Mouse (Mus musculus) cerebellum, adult 2 months (tissue): ENCODE measurements around the gene Dnajc8. TPM values are rescaled to one million over a fixed set of nuclear protein-coding genes. Genes with fewer than 3 reads are reported as not detected.
"Not testable (repeated sequence)": the region's sequence is repeated elsewhere in the genome, so short reads cannot be mapped to it uniquely, and the experiment has no call there.

Experiments
- DNase-seq, 2 experiments: peaks; one replicate each; pipeline ENCODE4 v3.0.0; 2021
- H3K27ac ChIP-seq: fragments of 200-500 bp; 2 replicates; pipeline ENCODE4 v1.5.1; 2012; ENCODE audit warnings: low read length, control low read depth, inconsistent platforms; ENCODE audit not compliant: insufficient read depth
- H3K27me3 ChIP-seq: fragments of 200-500 bp; 2 replicates; pipeline ENCODE4 v1.6.1; 2012; ENCODE audit warnings: inconsistent platforms, mild to moderate bottlenecking, low read length, moderate library complexity; ENCODE audit not compliant: control insufficient read depth, insufficient read depth
- H3K4me1 ChIP-seq: fragments of 200-500 bp; 2 replicates; pipeline ENCODE4 v1.6.1; 2011; ENCODE audit warnings: low read length; ENCODE audit not compliant: control insufficient read depth, insufficient read depth
- H3K4me3 ChIP-seq: fragments of 200-500 bp; replicated peaks from 2 replicates; pipeline ENCODE3; 2011; ENCODE audit warnings: mild to moderate bottlenecking, low read depth, low read length, control low read depth; ENCODE audit not compliant: insufficient read depth
- CTCF ChIP-seq: fragments of 200-500 bp; IDR thresholded peaks from 2 replicates; pipeline ENCODE4 v1.5.1; 2011; ENCODE audit warnings: low read depth, mild to moderate bottlenecking, control low read depth, low read length, moderate library complexity, borderline replicate concordance; ENCODE audit not compliant: insufficient read depth
- POLR2A ChIP-seq: fragments of 200-500 bp; IDR thresholded peaks from 2 replicates; pipeline ENCODE4 v1.6.1; 2011; ENCODE audit warnings: low read length, control low read depth, borderline replicate concordance; ENCODE audit not compliant: insufficient read depth
- WGBS: fragments of 180-500 bp; shearing (Covaris S2); methylation state at CpG from one replicate; pipeline ENCODE4 v1.1.7; 2018; 5-methylcytosine and 5-hydroxymethylcytosine counted together
- polyA plus RNA-seq: library from polyadenylated mRNA; depleted of rRNA; stranded (reverse); fragments of >200 nt; gene quantifications from 2 replicates; pipeline ENCODE4 v1.2.3, GENCODE M21; 2012

The Dnajc8 gene
- polyA plus RNA-seq, 1 experiment = 116 TPM

- TF ChIP-seq CTCF (no peak), POLR2A (peak; percentile 89)
- peaks cover 7% of the 10 kb centered on the region for H3K4me1 ChIP-seq
- peak within 1 kb of the TSS; percentile 35 for H3K27ac ChIP-seq
- H3K4me3 ChIP-seq = peak within 1 kb of the TSS; percentile 63
- peak; percentile 89 to 93 for DNase-seq
- no peaks in the 10 kb centered on the region for H3K27me3 ChIP-seq
- WGBS = under 1% methylated on average over 63 of the region's 63 CpGs
These were observed 2.1 kb upstream of the Dnajc8 start, which contains the start of gene Atpif1 for GRCm38 (mm10) chr4:132532981-132533916. Gene Atpif1 (minus strand): TSS chr4:132533659.

- no peak for TF ChIP-seq CTCF
- no peak for DNase-seq
- Histone ChIP-seq H3K4me3 (no peak overlapping the region), H3K27me3 (no peaks in the 10 kb centered on the region), H3K4me1 (peaks cover 7% of the 10 kb centered on the region), H3K27ac (no peak overlapping the region)
- 60% methylated on average over 5 of the region's 5 CpGs for whole genome bisulfite sequencing
These were observed 4.1 kb downstream of the Dnajc8 start for GRCm38 (mm10) chr4:132539481-132539880.

- peaks cover 7% of the 10 kb centered on the region for H3K4me1 ChIP-seq
- no peak for DNase-seq
- WGBS = 71% methylated on average over 4 of the region's 4 CpGs
- no peak overlapping the region for H3K27ac ChIP-seq
- TF ChIP-seq POLR2A (no peak), CTCF (no peak)
- H3K4me3 ChIP-seq = no peak overlapping the region
- no peaks in the 10 kb centered on the region for H3K27me3 ChIP-seq
These were observed 6.1 kb downstream of the Dnajc8 start for GRCm38 (mm10) chr4:132541413-132541812.

- H3K4me1 ChIP-seq = peaks cover 6% of the 10 kb centered on the region; the same call in 1 of the 2 replicates
- WGBS = 58% methylated on average over 1 of the region's 1 CpGs
- TF ChIP-seq CTCF (no peak), POLR2A (no peak)
- no peak for DNase-seq
- no peak overlapping the region for H3K4me3 ChIP-seq
- H3K27me3 ChIP-seq = no peaks in the 10 kb centered on the region
- H3K27ac ChIP-seq = no peak overlapping the region
These were observed 7.4 kb downstream of the Dnajc8 start for GRCm38 (mm10) chr4:132542724-132543123.

GRCm38 (mm10) chr4:132545851-132546250 lies 10.5 kb downstream of the Dnajc8 start:
- H3K4me1 ChIP-seq = peaks cover 5% of the 10 kb centered on the region; the same call in 1 of the 2 replicates
- no peak overlapping the region for H3K27ac ChIP-seq
- WGBS = 29% methylated on average over 8 of the region's 8 CpGs
- DNase-seq = peak; percentile 55 to 67
- peak; percentile 73 for TF ChIP-seq CTCF
- TF ChIP-seq POLR2A = no peak
- no peak overlapping the region for H3K4me3 ChIP-seq
- H3K27me3 ChIP-seq = no peaks in the 10 kb centered on the region

GRCm38 (mm10) chr4:132554221-132554620 lies 18.9 kb downstream of the Dnajc8 start:
- Histone ChIP-seq H3K27me3 (no peaks in the 10 kb centered on the region), H3K27ac (no peak overlapping the region), H3K4me1 (no peaks in the 10 kb centered on the region), H3K4me3 (no peak overlapping the region)
- DNase-seq = no peak
- WGBS = 73% methylated on average over 5 of the region's 5 CpGs
- TF ChIP-seq POLR2A (no peak), CTCF (no peak)

GRCm38 (mm10) chr4:132554653-132555052 lies 19.3 kb downstream of the Dnajc8 start:
- H3K27me3 ChIP-seq = no peaks in the 10 kb centered on the region
- no peak overlapping the region for H3K4me3 ChIP-seq
- no peak for DNase-seq
- WGBS = 76% methylated on average over 8 of the region's 8 CpGs
- TF ChIP-seq POLR2A (no peak), CTCF (no peak)
- H3K27ac ChIP-seq = no peak overlapping the region
- H3K4me1 ChIP-seq = no peaks in the 10 kb centered on the region

GRCm38 (mm10) chr4:132555550-132555949 lies 20.2 kb downstream of the Dnajc8 start:
- not testable (repeated sequence) for H3K4me3 ChIP-seq, H3K27ac ChIP-seq, DNase-seq, H3K27me3 ChIP-seq, H3K4me1 ChIP-seq
- WGBS = 89% methylated on average over 7 of the region's 7 CpGs
